Mouse (Mus musculus): Measurements from ENCODE around the gene Catspere2. TPM values are rescaled to one million over a fixed set of nuclear protein-coding genes. Genes with fewer than 3 reads are reported as not detected.
"Not testable (repeated sequence)": the region's sequence is repeated elsewhere in the genome, so short reads cannot be mapped to it uniquely, and the experiment has no call there.

The Catspere2 gene
- polyA plus RNA-seq, 1 experiment from 2014 or later = 0.45 TPM

GRCm38 (mm10) chr1:178205701-178206325 lies 222.6 kb downstream of the Catspere2 start:
- 78% methylated on average over 10 of the region's 10 CpGs for WGBS
- Histone ChIP-seq H3K27me3 (ENCODE audit: control insufficient read depth, insufficient read depth, low read depth, low read length) (no peaks in the 10 kb centered on the region), H3K4me3 (ENCODE audit: low read depth, low read length) (no peak overlapping the region), H3K9me3 (replicated peaks; ENCODE audit: control insufficient read depth, low read length, poor library complexity, severe bottlenecking) (no peaks in the 10 kb centered on the region), H3K4me1 (ENCODE audit: control insufficient read depth, insufficient read depth, low read length) (no peaks in the 10 kb centered on the region), H3K9ac (ENCODE audit: low read depth, low read length) (no peak overlapping the region), H3K4me2 (ENCODE audit: low read length) (no peak overlapping the region), H3K36me3 (ENCODE audit: control insufficient read depth, insufficient read depth, low read length) (no peaks in the 10 kb centered on the region), H3K27ac (ENCODE audit: low read length) (no peak overlapping the region)
- ATAC-seq = no peak

GRCm38 (mm10) chr1:178207856-178208255 lies 224.6 kb downstream of the Catspere2 start:
- H3K27me3 ChIP-seq (ENCODE audit: control insufficient read depth, insufficient read depth, low read depth, low read length); H3K9ac ChIP-seq (ENCODE audit: low read depth, low read length): not testable (repeated sequence)
- 83% methylated on average over 4 of the region's 4 CpGs for WGBS

DNA sequence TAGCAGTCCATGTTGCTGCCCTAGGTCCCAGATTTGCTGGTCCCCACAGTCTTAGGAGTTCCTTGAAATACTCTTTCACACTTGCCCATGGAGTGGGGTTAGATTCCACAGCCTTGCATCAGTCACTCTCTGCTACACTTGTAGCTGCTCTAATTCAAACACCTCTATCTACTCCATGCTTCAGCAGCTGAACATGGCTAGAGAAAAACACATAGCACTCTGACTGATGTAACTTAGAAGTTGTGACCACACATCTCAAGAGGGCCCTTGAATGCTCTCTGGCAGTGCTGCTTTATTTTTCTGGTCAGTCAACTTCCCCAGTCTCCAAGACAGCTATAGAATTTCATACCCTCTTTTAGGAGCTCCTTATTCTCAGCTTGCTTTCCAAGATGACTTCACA lies 226.7 kb downstream of the Catspere2 start:
- Histone ChIP-seq H3K4me2 (ENCODE audit: low read length) (no peak overlapping the region), H3K9me3 (replicated peaks; ENCODE audit: control insufficient read depth, low read length, poor library complexity, severe bottlenecking) (no peaks in the 10 kb centered on the region)
- ATAC-seq = no peak

More at GRCm38 (mm10) chr1:178207856-178208255, 224.6 kb downstream of the Catspere2 start:
- not testable (repeated sequence) for H3K27ac ChIP-seq (ENCODE audit: low read length); H3K4me1 ChIP-seq (ENCODE audit: control insufficient read depth, insufficient read depth, low read length); H3K36me3 ChIP-seq (ENCODE audit: control insufficient read depth, insufficient read depth, low read length); H3K4me3 ChIP-seq (ENCODE audit: low read depth, low read length); ATAC-seq; H3K9me3 ChIP-seq (replicated peaks; ENCODE audit: control insufficient read depth, low read length, poor library complexity, severe bottlenecking); H3K4me2 ChIP-seq (ENCODE audit: low read length)

GRCm38 (mm10) chr1:178217157-178217556 lies 233.9 kb downstream of the Catspere2 start:
- no peak overlapping the region for H3K9ac ChIP-seq (ENCODE audit: low read depth, low read length)
- no peak overlapping the region for H3K27ac ChIP-seq (ENCODE audit: low read length)
- no peaks in the 10 kb centered on the region for H3K36me3 ChIP-seq (ENCODE audit: control insufficient read depth, insufficient read depth, low read length)
- no peaks in the 10 kb centered on the region for H3K27me3 ChIP-seq (ENCODE audit: control insufficient read depth, insufficient read depth, low read depth, low read length)
- no peak overlapping the region for H3K4me2 ChIP-seq (ENCODE audit: low read length)
- H3K9me3 ChIP-seq (replicated peaks; ENCODE audit: control insufficient read depth, low read length, poor library complexity, severe bottlenecking) = no peaks in the 10 kb centered on the region
- ATAC-seq = no peak
- H3K4me1 ChIP-seq (ENCODE audit: control insufficient read depth, insufficient read depth, low read length) = no peaks in the 10 kb centered on the region
- H3K4me3 ChIP-seq (ENCODE audit: low read depth, low read length) = no peak overlapping the region

More for the DNA sequence above, 226.7 kb downstream of the Catspere2 start:
- Histone ChIP-seq H3K27ac (ENCODE audit: low read length) (no peak overlapping the region), H3K36me3 (ENCODE audit: control insufficient read depth, insufficient read depth, low read length) (no peaks in the 10 kb centered on the region), H3K4me1 (ENCODE audit: control insufficient read depth, insufficient read depth, low read length) (no peaks in the 10 kb centered on the region), H3K9ac (ENCODE audit: low read depth, low read length) (no peak overlapping the region), H3K4me3 (ENCODE audit: low read depth, low read length) (no peak overlapping the region), H3K27me3 (ENCODE audit: control insufficient read depth, insufficient read depth, low read depth, low read length) (no peaks in the 10 kb centered on the region)

- H3K27ac ChIP-seq (ENCODE audit: low read length) = no peak overlapping the region
- no peak overlapping the region for H3K4me2 ChIP-seq (ENCODE audit: low read length)
- no peaks in the 10 kb centered on the region for H3K4me1 ChIP-seq (ENCODE audit: control insufficient read depth, insufficient read depth, low read length)
- no peak overlapping the region for H3K4me3 ChIP-seq (ENCODE audit: low read depth, low read length)
- H3K9ac ChIP-seq (ENCODE audit: low read depth, low read length) = no peak overlapping the region
- no peak for ATAC-seq
- no peaks in the 10 kb centered on the region for H3K9me3 ChIP-seq (replicated peaks; ENCODE audit: control insufficient read depth, low read length, poor library complexity, severe bottlenecking)
- H3K36me3 ChIP-seq (ENCODE audit: control insufficient read depth, insufficient read depth, low read length) = no peaks in the 10 kb centered on the region
- H3K27me3 ChIP-seq (ENCODE audit: control insufficient read depth, insufficient read depth, low read depth, low read length) = no peaks in the 10 kb centered on the region
Observed at GRCm38 (mm10) chr1:178218305-178218704, 235.1 kb downstream of the Catspere2 start.

- Histone ChIP-seq H3K36me3 (ENCODE audit: control insufficient read depth, insufficient read depth, low read length) (no peaks in the 10 kb centered on the region; the same call in 1 of the 2 replicates), H3K9ac (ENCODE audit: low read depth, low read length) (no peak overlapping the region), H3K4me2 (ENCODE audit: low read length) (no peak overlapping the region), H3K27me3 (ENCODE audit: control insufficient read depth, insufficient read depth, low read depth, low read length) (no peaks in the 10 kb centered on the region), H3K4me1 (ENCODE audit: control insufficient read depth, insufficient read depth, low read length) (no peaks in the 10 kb centered on the region), H3K4me3 (ENCODE audit: low read depth, low read length) (no peak overlapping the region), H3K9me3 (replicated peaks; ENCODE audit: control insufficient read depth, low read length, poor library complexity, severe bottlenecking) (peaks cover 3% of the 10 kb centered on the region; the same call in 1 of the 2 replicates), H3K27ac (ENCODE audit: low read length) (no peak overlapping the region)
- no peak for ATAC-seq
- 88% methylated on average over 5 of the region's 5 CpGs for WGBS
Observed at GRCm38 (mm10) chr1:178219166-178220077, 236.2 kb downstream of the Catspere2 start.

Other genes with a start within 250 kb of the Catspere2 start
- gene Adss, start 186.9 kb upstream of the Catspere2 start, polyA plus RNA-seq (2015; fragmentation: Nextera tagmentation; extraction: Ambion mirVana) = 54.7 and 54.8 TPM in 2 replicates
- gene Desi2, start 204.0 kb downstream of the Catspere2 start, polyA plus RNA-seq (2015; fragmentation: Nextera tagmentation; extraction: Ambion mirVana) = 21.3 and 22.7 TPM in 2 replicates